Mouse (Mus musculus) brain, embryonic 14.5 days (tissue): ENCODE results near the gene Ankdd1b.

Source experiments
- CTCF ChIP-seq: fragments of 200-500 bp; IDR thresholded peaks from 2 replicates; pipeline ENCODE4 v1.5.1; 2012; ENCODE audit warnings: inconsistent platforms, mild to moderate bottlenecking, moderate library complexity, borderline replicate concordance; ENCODE audit not compliant: insufficient read depth, insufficient read length; ENCODE audit errors: extremely low read depth
- POLR2A ChIP-seq: fragments of 200-500 bp; IDR thresholded peaks from 2 replicates; pipeline ENCODE4 v1.6.1; 2012; ENCODE audit warnings: mild to moderate bottlenecking, inconsistent platforms, borderline replicate concordance; ENCODE audit not compliant: poor library complexity, insufficient read depth, insufficient read length, severe bottlenecking; ENCODE audit errors: extremely low read depth

DNA sequence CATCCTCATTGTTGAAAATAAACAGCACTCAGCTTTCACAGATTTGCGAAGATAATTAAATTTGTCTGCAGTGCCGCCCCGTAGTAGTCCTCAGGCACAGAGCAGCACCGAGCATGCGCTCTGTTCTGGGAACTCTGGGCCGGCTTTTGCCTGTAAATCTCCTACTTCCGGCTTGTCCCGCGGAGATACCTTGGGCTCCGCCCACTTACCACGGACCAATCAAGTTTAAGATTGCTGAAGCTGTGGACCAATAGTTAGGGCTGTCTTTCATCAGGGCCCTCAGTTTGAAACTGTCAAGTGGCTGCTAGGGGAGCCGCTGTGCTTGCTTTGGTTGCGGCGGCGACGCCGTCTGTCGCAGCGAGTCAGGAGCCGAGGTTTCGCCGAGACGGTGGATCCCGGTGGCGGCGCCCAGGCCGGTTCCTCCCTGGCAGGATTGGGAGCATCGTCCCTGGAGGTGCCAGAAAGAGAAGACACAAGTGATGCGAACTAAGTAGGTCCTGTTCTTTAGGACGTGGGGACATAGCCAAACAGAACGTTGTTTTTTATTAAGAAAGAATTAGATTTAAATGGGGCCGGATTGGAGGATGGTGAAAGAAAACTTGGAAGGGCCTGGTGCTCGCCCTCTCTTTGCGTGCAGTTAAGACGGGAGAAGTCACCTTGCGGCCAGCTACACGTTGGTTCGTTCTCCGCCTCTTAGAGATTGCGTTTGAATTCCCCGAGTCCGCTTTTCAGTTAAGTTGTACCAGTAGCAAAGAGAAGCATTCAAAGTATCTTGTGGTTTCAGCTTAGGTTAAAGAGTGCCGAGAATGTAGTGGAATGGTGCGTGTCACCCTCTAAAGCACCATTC is 82.7 kb downstream of the Ankdd1b start, which contains the start of gene Poc5:
- TF ChIP-seq POLR2A: peak; percentile 45; the same call in 1 of the 2 replicates
- TF ChIP-seq CTCF: no peak
